Mouse (Mus musculus): ENCODE data around the gene Ergic3. TPM values are rescaled to one million over a fixed set of nuclear protein-coding genes. Genes with fewer than 3 reads are reported as not detected.
A peak's percentile ranks its signal among the peaks of the same experiment; 100 is the strongest.

The Ergic3 gene
- polyA plus RNA-seq, 1 experiment from 2014 or later: 103 TPM

DNA sequence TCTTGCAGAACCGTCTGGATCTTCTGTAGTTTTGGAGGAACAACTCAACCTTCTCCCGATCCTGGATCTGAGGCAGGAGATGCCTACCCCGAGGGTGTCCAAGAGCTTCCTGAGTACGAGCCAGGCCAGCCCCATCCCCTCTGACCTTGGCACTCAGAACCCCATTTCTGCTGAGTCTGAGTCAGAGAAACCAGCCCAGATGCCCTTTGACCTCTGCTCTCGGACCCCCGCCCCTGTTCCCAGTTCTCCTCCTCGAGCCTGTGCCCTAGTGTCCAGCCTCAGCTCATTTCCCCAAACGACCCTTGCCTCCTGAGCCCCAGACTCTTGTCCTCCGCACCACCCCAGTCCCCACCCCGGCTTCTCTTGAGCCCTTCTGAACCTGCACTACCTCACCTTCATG, 58.3 kb downstream of the Ergic3 start:
- ATAC-seq (ENCODE audit: insufficient read depth): no peak
- 30% methylated on average over 10 of the region's 10 CpGs for WGBS (ENCODE audit: insufficient replicate concordance)
- no peak overlapping the region for H3K27ac ChIP-seq (replicated peaks)
- H3K4me1 ChIP-seq (replicated peaks): peaks cover 23% of the 10 kb centered on the region
- peak overlapping the region; percentile 67 for H3K4me3 ChIP-seq (replicated peaks)
- H3K4me2 ChIP-seq: peak overlapping the region; percentile 99
- H3K9me3 ChIP-seq (replicated peaks): no peaks in the 10 kb centered on the region
- peak overlapping the region; percentile 67; the same call in 1 of the 2 replicates for H3K9ac ChIP-seq
- H3K36me3 ChIP-seq (replicated peaks): peaks cover 8% of the 10 kb centered on the region; the same call in 1 of the 2 replicates
- peaks cover 8% of the 10 kb centered on the region; the same call in 1 of the 2 replicates for H3K27me3 ChIP-seq

Other genes starting within 250 kb of the Ergic3 start
- gene Mmp24, start 232.7 kb upstream of the Ergic3 start, polyA plus RNA-seq (2015; fragmentation: Nextera tagmentation; extraction: Ambion mirVana): 0.03 TPM in 1 of 2 replicates, not detected in the other
- 4.9 and 5.6 TPM in 2 replicates for gene BC029722, start 188.6 kb upstream of the Ergic3 start, polyA plus RNA-seq (2015; fragmentation: Nextera tagmentation; extraction: Ambion mirVana)
- 131 and 135 TPM in 2 replicates for gene Eif6, start 181.1 kb upstream of the Ergic3 start, polyA plus RNA-seq (2015; fragmentation: Nextera tagmentation; extraction: Ambion mirVana)
- 0.07 and 0.09 TPM in 2 replicates for gene Fam83c, start 173.2 kb upstream of the Ergic3 start, polyA plus RNA-seq (2015; fragmentation: Nextera tagmentation; extraction: Ambion mirVana)
- gene Uqcc1, start 77.7 kb upstream of the Ergic3 start, polyA plus RNA-seq (2015; fragmentation: Nextera tagmentation; extraction: Ambion mirVana): 32.1 and 33.5 TPM in 2 replicates
- gene Gm15557, start 67.3 kb upstream of the Ergic3 start, polyA plus RNA-seq (2015; fragmentation: Nextera tagmentation; extraction: Ambion mirVana): not detected in 2 replicates
- not detected in 2 replicates for gene Gdf5, start 62.7 kb upstream of the Ergic3 start, polyA plus RNA-seq (2015; fragmentation: Nextera tagmentation; extraction: Ambion mirVana)
- 8.2 and 9.7 TPM in 2 replicates for gene Cep250, start 51.6 kb upstream of the Ergic3 start, polyA plus RNA-seq (2015; fragmentation: Nextera tagmentation; extraction: Ambion mirVana)
- 0.78 and 0.90 TPM in 2 replicates for gene 6430550D23Rik, start 68 bp upstream of the Ergic3 start, polyA plus RNA-seq (2015; fragmentation: Nextera tagmentation; extraction: Ambion mirVana)
- not detected in 2 replicates for gene Fer1l4, start 44.9 kb downstream of the Ergic3 start, polyA plus RNA-seq (2015; fragmentation: Nextera tagmentation; extraction: Ambion mirVana)
- gene Spag4, start 57.1 kb downstream of the Ergic3 start, polyA plus RNA-seq (2015; fragmentation: Nextera tagmentation; extraction: Ambion mirVana): 0.62 and 1.1 TPM in 2 replicates
- gene Cpne1, start 103.9 kb downstream of the Ergic3 start, polyA plus RNA-seq (2015; fragmentation: Nextera tagmentation; extraction: Ambion mirVana): 20.8 and 22.6 TPM in 2 replicates
- 7.4 and 9.7 TPM in 2 replicates for gene Rbm12, start 103.9 kb downstream of the Ergic3 start, polyA plus RNA-seq (2015; fragmentation: Nextera tagmentation; extraction: Ambion mirVana)
- gene Gm28036, start 119.0 kb downstream of the Ergic3 start, polyA plus RNA-seq (2015; fragmentation: Nextera tagmentation; extraction: Ambion mirVana): 3.9 and 4.0 TPM in 2 replicates
- gene Romo1, start 136.0 kb downstream of the Ergic3 start, polyA plus RNA-seq (2015; fragmentation: Nextera tagmentation; extraction: Ambion mirVana): 159 and 192 TPM in 2 replicates
- gene Nfs1, start 136.1 kb downstream of the Ergic3 start, polyA plus RNA-seq (2015; fragmentation: Nextera tagmentation; extraction: Ambion mirVana): 50.7 and 52.3 TPM in 2 replicates
- 207 and 223 TPM in 2 replicates for gene Rbm39, start 172.2 kb downstream of the Ergic3 start, polyA plus RNA-seq (2015; fragmentation: Nextera tagmentation; extraction: Ambion mirVana)
- 10.8 and 14.7 TPM in 2 replicates for gene Phf20, start 188.4 kb downstream of the Ergic3 start, polyA plus RNA-seq (2015; fragmentation: Nextera tagmentation; extraction: Ambion mirVana)

All from liver, embryonic 15.5 days (tissue).